Mouse (Mus musculus): ENCODE results near the gene Dhcr7. TPM values are rescaled to one million over a fixed set of nuclear protein-coding genes. Genes with fewer than 3 reads are reported as not detected.

Dhcr7 gene
- polyA plus RNA-seq, 1 experiment = 7.4 TPM

- no peaks in the 10 kb centered on the region; the same call in 1 of the 2 replicates for H3K4me1 ChIP-seq (ENCODE audit: control insufficient read depth, insufficient read depth, low read length)
- no peak overlapping the region for H3K27ac ChIP-seq (ENCODE audit: control insufficient read depth, insufficient read depth, low read depth, low read length, poor library complexity)
- TF ChIP-seq POLR2A (IDR thresholded peaks at IDR 0.05; ENCODE audit: borderline replicate concordance, control insufficient read depth, low read depth, low read length) = no peak
- TF ChIP-seq CTCF (IDR thresholded peaks at IDR 0.05; ENCODE audit: control insufficient read depth, insufficient read depth, low read length) = no peak
- 52% methylated on average over 2 of the region's 2 CpGs for WGBS
- H3K4me3 ChIP-seq (replicated peaks; ENCODE audit: control insufficient read depth, low read depth, low read length) = no peak overlapping the region
Observed at GRCm38 (mm10) chr7:143826985-143827384, 4.0 kb downstream of the Dhcr7 start.

- TF ChIP-seq CTCF (IDR thresholded peaks at IDR 0.05; ENCODE audit: control insufficient read depth, insufficient read depth, low read length) (peak; percentile 84), POLR2A (IDR thresholded peaks at IDR 0.05; ENCODE audit: borderline replicate concordance, control insufficient read depth, low read depth, low read length) (0 out of 2 replicates have a peak, but pooled peaks have one; percentile 36)
- under 1% methylated on average over 37 of the region's 37 CpGs for WGBS
- H3K4me1 ChIP-seq (ENCODE audit: control insufficient read depth, insufficient read depth, low read length) = no peaks in the 10 kb centered on the region
Observed at GRCm38 (mm10) chr7:143829504-143830331, 6.8 kb downstream of the Dhcr7 start.

GRCm38 (mm10) chr7:143830399-143830798, 7.5 kb downstream of the Dhcr7 start:
- WGBS = 5% methylated on average over 6 of the region's 6 CpGs

More at GRCm38 (mm10) chr7:143829504-143830331, 6.8 kb downstream of the Dhcr7 start:
- Histone ChIP-seq H3K27ac (ENCODE audit: control insufficient read depth, insufficient read depth, low read depth, low read length, poor library complexity) (peak overlapping the region; percentile 79), H3K4me3 (replicated peaks; ENCODE audit: control insufficient read depth, low read depth, low read length) (peak overlapping the region; percentile 91)

GRCm38 (mm10) chr7:143832196-143832595, 9.3 kb downstream of the Dhcr7 start:
- Histone ChIP-seq H3K27ac (ENCODE audit: control insufficient read depth, insufficient read depth, low read depth, low read length, poor library complexity) (no peak overlapping the region), H3K4me1 (ENCODE audit: control insufficient read depth, insufficient read depth, low read length) (no peaks in the 10 kb centered on the region), H3K4me3 (replicated peaks; ENCODE audit: control insufficient read depth, low read depth, low read length) (no peak overlapping the region)
- TF ChIP-seq POLR2A (IDR thresholded peaks at IDR 0.05; ENCODE audit: borderline replicate concordance, control insufficient read depth, low read depth, low read length) = no peak
- no peak for TF ChIP-seq CTCF (IDR thresholded peaks at IDR 0.05; ENCODE audit: control insufficient read depth, insufficient read depth, low read length)
- WGBS = 70% methylated on average over 8 of the region's 8 CpGs

More at GRCm38 (mm10) chr7:143830399-143830798, 7.5 kb downstream of the Dhcr7 start:
- TF ChIP-seq POLR2A (IDR thresholded peaks at IDR 0.05; ENCODE audit: borderline replicate concordance, control insufficient read depth, low read depth, low read length) = no peak
- TF ChIP-seq CTCF (IDR thresholded peaks at IDR 0.05; ENCODE audit: control insufficient read depth, insufficient read depth, low read length) = no peak
- Histone ChIP-seq H3K27ac (ENCODE audit: control insufficient read depth, insufficient read depth, low read depth, low read length, poor library complexity) (no peak overlapping the region), H3K4me3 (replicated peaks; ENCODE audit: control insufficient read depth, low read depth, low read length) (peak overlapping the region; percentile 64), H3K4me1 (ENCODE audit: control insufficient read depth, insufficient read depth, low read length) (no peaks in the 10 kb centered on the region)

GRCm38 (mm10) chr7:143832611-143833010, 9.7 kb downstream of the Dhcr7 start:
- no peaks in the 10 kb centered on the region for H3K4me1 ChIP-seq (ENCODE audit: control insufficient read depth, insufficient read depth, low read length)
- TF ChIP-seq POLR2A (IDR thresholded peaks at IDR 0.05; ENCODE audit: borderline replicate concordance, control insufficient read depth, low read depth, low read length) (no peak), CTCF (IDR thresholded peaks at IDR 0.05; ENCODE audit: control insufficient read depth, insufficient read depth, low read length) (no peak)
- no peak overlapping the region for H3K27ac ChIP-seq (ENCODE audit: control insufficient read depth, insufficient read depth, low read depth, low read length, poor library complexity)
- 81% methylated on average over 2 of the region's 2 CpGs for WGBS
- H3K4me3 ChIP-seq (replicated peaks; ENCODE audit: control insufficient read depth, low read depth, low read length) = no peak overlapping the region

GRCm38 (mm10) chr7:143833581-143834190, 10.7 kb downstream of the Dhcr7 start:
- H3K27ac ChIP-seq (ENCODE audit: control insufficient read depth, insufficient read depth, low read depth, low read length, poor library complexity) = no peak overlapping the region

DNA sequence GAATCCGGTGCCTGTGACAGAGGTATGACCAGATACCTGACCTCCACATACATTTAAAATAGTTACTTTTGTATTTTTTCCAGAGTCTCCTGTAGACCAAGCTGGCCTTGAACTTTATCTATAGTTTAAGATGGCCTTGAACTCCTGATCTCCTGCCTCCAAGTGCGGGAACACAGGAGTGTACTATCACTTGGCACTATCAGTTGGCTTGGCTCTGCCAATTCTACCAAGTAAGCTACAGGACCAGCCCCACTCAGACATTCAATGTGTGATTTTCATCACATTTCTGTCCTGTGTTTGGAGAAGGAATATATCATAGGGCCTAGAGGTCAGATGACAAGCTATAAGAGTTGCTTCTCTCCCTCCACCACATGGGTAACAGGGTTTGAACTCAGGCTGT, 11.4 kb downstream of the Dhcr7 start:
- 84% methylated on average over 2 of the region's 2 CpGs for WGBS
- no peak overlapping the region for H3K4me3 ChIP-seq (replicated peaks; ENCODE audit: control insufficient read depth, low read depth, low read length)
- no peak overlapping the region for H3K27ac ChIP-seq (ENCODE audit: control insufficient read depth, insufficient read depth, low read depth, low read length, poor library complexity)
- H3K4me1 ChIP-seq (ENCODE audit: control insufficient read depth, insufficient read depth, low read length) = no peaks in the 10 kb centered on the region
- TF ChIP-seq CTCF (IDR thresholded peaks at IDR 0.05; ENCODE audit: control insufficient read depth, insufficient read depth, low read length) (no peak), POLR2A (IDR thresholded peaks at IDR 0.05; ENCODE audit: borderline replicate concordance, control insufficient read depth, low read depth, low read length) (no peak)

More at GRCm38 (mm10) chr7:143833581-143834190, 10.7 kb downstream of the Dhcr7 start:
- no peaks in the 10 kb centered on the region for H3K4me1 ChIP-seq (ENCODE audit: control insufficient read depth, insufficient read depth, low read length)
- no peak for TF ChIP-seq POLR2A (IDR thresholded peaks at IDR 0.05; ENCODE audit: borderline replicate concordance, control insufficient read depth, low read depth, low read length)
- no peak for TF ChIP-seq CTCF (IDR thresholded peaks at IDR 0.05; ENCODE audit: control insufficient read depth, insufficient read depth, low read length)
- WGBS = 73% methylated on average over 6 of the region's 6 CpGs
- H3K4me3 ChIP-seq (replicated peaks; ENCODE audit: control insufficient read depth, low read depth, low read length) = no peak overlapping the region

DNA sequence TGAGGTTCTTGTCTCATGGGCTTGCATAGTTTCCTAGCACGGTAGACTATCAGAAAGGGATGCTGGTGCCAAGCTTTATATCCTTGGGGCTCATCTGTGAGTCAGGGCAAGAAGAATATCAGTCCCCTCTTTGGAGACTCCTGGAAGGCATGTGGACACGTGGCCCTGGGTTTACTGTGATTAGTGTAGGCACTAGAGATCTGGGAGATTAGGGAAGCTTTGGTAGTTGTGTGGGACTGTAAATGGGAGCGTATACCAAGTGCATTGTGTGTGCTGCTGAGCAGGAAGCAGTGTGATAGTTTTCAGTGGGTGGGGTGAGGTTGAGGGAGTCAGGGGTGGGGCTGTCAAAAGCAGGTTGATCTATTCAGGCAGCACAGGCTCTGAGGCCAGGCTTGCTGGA, 12.0 kb downstream of the Dhcr7 start:
- Histone ChIP-seq H3K4me3 (replicated peaks; ENCODE audit: control insufficient read depth, low read depth, low read length) (no peak overlapping the region), H3K4me1 (ENCODE audit: control insufficient read depth, insufficient read depth, low read length) (no peaks in the 10 kb centered on the region), H3K27ac (ENCODE audit: control insufficient read depth, insufficient read depth, low read depth, low read length, poor library complexity) (no peak overlapping the region)
- TF ChIP-seq CTCF (IDR thresholded peaks at IDR 0.05; ENCODE audit: control insufficient read depth, insufficient read depth, low read length) (no peak), POLR2A (IDR thresholded peaks at IDR 0.05; ENCODE audit: borderline replicate concordance, control insufficient read depth, low read depth, low read length) (no peak)
- WGBS = 57% methylated on average over 3 of the region's 3 CpGs
